Mouse (Mus musculus): Measurements from ENCODE around the gene Lrcol1.
A peak's percentile ranks its signal among the peaks of the same experiment; 100 is the strongest.

The Lrcol1 gene

DNA sequence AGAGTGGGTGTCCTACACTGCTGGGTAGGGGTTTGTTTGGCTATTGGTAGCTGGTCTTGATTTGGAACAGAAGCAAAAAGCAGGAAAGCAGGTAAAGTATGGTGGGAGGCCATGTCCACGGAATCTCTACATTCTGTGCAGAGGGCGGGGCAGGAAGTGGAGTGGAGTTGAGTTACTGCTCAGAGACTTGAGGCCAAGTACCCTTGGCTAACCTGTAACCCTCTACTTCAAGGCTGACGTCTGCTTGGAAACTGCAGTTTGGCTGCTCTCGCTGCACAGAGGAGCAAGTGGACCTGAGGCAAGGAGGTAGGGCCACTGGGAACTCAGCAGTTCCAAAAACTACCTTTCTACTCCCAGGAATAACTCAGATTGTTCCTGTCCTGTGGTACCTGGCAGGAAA is at the start of gene Lrcol1:
Gene Lrcol1, plus strand, starts transcription at position 207 of the 400 bp plus-strand sequence.
- no peak for DNase-seq (ENCODE audit: low read depth)

DNA sequence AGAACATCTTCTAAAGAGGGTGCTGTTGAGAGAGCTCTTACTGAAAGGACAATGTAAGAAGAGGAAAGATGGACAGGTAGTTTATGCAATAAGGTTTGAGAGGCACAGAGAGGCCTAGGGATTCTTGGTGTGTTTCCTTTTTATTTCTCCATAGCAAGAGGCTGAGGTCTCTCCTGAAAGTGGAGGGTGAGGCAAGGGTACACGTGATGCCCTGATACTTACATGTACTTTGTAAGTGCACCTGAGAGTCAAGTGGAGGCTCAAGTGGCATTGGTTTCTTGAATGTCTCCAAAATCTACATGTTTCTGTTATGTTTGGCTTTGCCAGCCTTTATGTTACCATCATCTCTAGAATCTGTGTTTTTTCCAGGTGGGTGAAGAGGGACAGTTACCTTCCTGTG is 47.9 kb upstream of the Lrcol1 start:
- DNase-seq (ENCODE audit: low read depth) = no peak

DNA sequence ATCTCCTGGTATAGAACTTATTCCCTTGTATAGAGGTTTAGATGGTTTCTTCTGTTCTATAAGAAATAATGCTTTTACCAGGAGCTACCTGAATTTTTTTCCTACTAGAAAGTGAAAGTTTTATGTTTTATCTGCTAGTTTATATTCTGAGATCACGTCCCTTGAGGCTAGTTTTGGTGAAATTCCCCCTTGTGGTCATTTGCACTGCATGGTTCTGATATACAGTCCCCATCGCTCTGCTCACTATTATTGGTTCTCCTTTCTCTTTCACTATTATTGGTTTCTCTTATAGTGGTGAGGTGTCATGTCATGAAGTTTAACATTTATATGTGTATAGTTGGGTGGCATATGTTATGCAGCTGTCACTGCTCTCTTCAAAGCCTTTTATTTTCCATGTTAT is 43.9 kb upstream of the Lrcol1 start:
- no peak for DNase-seq (ENCODE audit: low read depth)

DNA sequence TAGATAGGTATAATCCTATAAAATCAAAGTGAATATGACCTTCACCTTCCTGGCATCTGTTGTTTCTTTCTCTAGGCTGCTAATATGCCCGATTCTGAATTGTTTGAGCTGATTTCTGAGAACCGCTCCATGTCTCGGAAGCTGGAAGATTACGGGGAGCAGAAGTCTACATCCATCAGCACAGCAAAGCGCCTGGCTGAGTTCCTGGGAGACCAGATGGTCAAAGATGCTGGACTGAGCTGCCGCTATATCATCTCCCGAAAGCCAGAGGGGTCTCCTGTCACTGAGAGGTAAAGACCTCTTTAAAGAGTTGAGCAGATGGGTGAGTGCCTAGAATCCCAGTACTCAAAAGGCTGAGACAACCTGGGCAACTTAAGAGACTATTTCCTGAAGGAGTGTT is 35.7 kb upstream of the Lrcol1 start:
- no peak for DNase-seq (ENCODE audit: low read depth)

DNA sequence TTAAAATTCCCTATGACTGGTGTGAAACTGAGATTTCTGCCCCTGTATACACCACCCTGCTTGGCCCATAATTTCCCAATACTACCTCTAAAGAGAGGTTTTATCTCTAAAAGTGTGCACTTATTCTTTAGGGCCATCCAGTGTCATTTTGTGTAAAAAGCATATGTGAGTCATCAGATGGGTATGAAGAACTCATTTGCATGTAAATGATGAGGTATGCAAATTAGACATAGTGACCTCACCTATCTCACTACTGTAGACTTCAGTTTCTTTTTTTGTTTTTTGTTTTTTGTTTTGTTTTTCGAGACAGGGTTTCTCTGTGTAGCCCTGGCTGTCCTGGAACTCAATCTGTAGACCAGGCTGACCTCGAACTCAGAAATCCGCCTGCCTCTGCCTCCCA is 31.4 kb upstream of the Lrcol1 start:
- no peak for DNase-seq (ENCODE audit: low read depth)

DNA sequence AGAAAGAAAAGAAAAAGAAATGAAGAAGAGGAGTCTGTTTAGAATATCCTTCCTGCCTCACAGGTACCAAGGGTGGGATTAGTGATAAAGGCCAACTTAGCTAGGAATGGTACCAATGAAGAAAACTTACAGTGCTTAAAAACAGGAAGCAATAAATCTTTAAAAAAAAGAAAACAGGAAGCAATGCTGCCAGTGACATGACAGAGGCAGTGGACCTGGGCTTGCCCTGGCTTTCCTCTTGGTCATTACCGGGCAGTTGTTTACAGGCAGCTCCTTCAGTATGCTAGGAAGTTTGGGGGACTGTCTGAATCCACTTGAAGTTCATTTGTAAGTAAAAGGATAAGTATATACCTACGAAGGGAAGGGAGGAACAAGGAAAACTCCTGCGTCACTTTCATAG is 14.0 kb upstream of the Lrcol1 start:
- no peak for DNase-seq (ENCODE audit: low read depth)

DNA sequence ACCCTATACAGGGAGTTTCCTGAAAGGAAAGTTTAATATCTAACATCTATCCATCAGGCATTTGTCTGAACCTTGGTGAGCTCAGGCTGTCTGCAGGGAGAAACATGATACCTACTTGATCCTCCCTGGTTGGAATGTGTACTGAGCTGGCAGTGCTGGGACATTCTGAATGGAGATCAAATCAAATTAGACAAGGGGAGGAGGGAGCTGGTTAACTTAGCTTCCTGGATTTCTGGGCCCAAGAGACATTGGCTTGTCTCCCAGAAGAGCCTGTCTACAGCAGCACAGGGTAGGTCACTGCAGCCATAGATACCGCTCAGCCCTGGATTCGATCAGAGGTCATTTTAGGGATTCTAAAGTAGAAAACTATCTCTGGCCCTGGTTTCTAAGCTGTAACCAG is 5.7 kb upstream of the Lrcol1 start:
- DNase-seq (ENCODE audit: low read depth) = no peak

DNA sequence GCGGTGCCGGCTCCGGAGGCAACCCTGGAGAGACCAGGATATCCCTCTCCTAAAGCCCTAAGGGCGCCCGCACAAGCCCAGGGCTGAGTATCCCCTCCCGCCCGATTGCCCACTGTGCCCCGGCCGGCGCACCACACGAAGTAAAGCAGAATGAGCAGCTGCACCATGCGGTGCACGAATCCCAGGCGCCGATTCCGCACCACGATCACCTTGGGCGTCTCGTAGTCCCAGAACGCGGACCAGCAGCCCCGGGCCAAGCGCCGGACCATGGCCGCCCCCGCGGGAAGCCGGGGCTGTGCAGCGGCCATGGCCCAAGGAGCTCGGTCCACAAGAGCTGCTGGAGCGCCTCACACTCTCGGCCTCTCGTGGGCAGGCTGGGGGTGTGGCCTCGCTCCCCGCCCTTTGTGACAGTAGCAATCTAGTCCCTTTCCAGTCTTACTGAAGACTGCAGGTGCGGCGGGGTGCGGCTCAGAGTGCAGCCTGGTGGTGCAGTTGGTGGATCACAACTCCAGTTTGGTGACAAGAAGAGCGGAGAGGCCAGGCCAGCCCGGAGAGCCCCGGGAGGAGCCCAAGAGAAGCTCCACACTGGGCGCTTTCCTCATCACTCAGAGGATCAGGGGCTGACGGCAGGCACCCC is 1.8 kb upstream of the Lrcol1 start, which contains the start of gene P2rx2:
Gene P2rx2, minus strand, starts transcription at position 565 of the 637 bp plus-strand sequence.
- no peak for DNase-seq (ENCODE audit: low read depth)

DNA sequence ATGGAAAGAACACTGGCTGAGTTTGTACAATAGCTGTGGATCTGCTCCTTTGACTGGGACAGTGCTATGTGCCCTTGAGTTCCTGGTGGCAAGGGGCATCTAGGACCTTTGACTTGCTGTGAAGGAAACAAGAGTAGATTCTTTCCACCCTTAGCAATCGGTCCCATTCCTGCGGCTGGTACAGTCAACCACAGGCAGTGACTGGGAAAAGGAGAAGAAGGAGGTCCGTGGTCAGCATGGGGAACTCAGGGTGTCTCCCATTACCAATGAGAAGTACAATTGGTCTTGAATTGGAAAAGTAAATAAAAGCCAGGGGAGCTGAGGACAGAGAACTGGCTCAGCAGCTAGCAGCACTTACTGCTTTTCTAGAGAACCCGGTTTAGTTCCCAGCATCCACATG is 1.0 kb downstream of the Lrcol1 start:
- no peak for DNase-seq (ENCODE audit: low read depth)

DNA sequence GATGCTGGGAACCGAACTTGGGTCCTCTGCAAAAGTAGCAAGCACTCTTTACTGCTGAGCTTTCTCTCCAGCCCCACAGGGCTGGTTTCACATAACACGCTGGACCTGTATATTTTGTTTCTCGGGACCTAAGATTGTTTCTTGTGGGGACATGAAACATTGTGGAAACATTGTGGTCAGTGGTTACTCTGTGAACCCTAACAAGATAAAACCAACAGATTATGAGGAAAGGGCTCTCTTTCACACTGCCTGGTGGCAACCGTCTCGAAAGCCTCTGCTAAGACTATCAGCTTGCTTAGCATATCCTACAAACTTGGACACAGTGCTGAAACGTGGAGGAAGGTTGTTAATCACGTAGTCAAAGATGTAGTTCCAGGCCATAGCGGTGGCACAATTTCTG is 2.5 kb downstream of the Lrcol1 start:
- DNase-seq (ENCODE audit: low read depth) = no peak

DNA sequence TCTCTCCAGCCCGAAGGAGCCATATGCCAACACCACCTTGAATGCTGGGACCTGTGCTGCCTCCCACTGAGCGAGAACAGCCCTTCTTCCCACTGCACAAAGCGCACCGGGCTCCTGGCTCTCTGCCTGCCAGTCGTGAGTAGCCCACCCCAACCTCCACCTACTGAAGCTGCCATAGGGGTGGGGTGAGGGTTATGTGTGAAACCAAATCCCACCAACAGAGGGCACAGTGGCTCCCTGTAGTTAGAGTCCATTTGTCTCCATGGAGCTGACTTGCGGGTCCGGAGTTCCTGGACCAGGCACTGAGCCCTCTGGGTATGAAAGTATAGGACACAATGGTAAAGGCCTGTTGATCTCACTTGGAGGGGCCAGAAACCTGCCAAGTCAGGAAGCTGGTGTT is 10.2 kb downstream of the Lrcol1 start:
- DNase-seq (ENCODE audit: low read depth) = no peak

DNA sequence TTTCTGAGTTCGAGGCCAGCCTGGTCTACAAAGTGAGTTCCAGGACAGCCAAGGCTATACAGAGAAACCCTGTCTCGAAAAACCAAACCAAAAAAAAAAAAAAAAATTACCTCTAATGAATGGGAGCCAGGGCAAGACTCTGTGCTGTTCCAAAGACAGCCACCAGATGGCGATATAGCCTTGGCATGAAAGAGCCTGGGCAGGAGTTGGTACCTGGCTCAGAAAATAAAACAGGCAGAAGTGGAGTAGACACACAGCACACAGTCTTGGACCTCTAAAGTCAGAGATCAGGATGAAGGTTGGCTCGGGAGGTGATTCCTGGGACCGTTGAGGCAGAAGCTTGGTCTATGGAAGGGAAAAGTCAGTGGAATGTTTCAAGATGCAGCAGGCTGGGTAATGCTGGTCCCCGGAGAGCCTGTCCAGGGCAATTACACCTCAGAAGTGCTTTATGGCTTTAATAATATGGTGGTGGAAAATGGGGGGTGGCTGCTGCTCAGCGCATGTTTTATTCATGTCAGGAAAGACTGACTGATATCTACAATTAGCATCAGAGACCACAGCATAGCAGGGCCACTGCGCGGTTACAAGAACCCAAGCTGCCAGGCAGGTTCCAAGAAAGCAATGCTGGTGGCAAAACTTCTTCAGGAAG is 13.1 kb downstream of the Lrcol1 start:
- peak; percentile 58 for DNase-seq (ENCODE audit: low read depth)

DNA sequence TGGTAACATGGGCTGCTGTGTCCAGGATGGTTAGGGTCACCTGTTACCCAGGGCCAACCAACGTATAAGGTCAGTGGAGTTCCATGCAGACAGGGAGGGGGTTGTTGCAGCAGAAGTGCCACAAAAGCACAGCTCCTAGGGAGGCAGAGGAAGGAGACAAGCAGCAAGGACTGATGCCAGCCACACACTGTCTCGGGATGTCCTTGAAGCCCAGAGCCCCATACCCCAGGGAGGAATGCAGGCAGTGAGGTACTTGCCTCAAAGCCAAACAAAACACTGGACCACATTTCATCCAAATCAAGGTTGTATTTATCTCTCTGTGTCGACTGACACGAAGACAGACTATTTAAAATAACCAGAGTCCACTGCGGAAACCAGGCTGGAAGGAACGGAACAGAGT is 16.9 kb downstream of the Lrcol1 start:
- DNase-seq (ENCODE audit: low read depth) = no peak

DNA sequence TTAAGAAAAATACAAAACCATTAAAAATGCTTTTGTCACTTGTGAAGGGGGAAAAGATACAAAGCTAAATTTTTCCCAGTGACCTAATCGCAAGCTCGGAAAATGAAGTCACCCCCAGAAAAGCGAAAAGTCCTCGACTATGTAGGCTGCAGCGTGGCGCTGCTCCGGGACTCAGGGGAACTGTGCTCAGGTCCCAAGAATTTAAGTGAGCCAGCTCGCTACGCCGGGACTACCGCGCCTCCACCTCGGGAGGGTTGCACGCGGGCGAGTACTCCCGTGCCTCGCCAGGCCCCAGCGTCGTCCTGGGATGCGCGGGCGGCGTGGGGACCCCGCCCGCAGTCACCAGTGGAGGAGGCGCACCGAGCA is 18.3 kb downstream of the Lrcol1 start:
- no peak for DNase-seq (ENCODE audit: low read depth)

DNA sequence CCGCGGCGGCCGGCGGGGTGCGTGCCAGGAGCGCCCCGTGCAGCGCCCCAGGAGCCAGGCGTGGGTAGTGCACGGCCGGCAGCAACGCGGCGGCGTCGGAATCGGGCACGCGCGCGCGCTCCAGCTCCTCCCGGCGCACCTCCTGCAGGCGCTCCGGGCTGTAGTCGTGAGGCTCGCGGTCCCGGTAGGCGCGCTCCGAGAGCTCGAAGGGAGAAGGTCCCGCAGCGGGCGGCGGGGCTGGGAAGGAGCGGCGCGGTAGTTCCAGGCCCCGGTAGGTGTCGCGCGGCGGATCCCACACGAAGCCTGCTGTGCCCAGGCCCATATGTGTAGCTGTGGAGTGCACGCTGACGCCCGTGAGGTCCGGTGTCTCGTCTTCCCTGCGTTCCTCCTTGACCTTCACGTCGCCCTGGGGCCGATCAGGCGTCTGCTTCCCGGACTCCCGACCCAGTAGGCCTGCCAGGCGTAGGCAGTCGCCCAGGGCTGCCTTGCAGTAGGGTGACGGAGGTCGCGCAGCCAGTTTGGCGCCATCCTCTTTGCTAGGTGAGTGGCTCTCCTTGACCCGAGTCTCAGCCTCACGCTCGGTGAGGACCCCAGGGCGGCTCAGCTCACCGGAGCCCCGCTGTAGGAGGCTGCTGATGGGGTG is 18.8 kb downstream of the Lrcol1 start:
- DNase-seq (ENCODE audit: low read depth) = no peak

DNA sequence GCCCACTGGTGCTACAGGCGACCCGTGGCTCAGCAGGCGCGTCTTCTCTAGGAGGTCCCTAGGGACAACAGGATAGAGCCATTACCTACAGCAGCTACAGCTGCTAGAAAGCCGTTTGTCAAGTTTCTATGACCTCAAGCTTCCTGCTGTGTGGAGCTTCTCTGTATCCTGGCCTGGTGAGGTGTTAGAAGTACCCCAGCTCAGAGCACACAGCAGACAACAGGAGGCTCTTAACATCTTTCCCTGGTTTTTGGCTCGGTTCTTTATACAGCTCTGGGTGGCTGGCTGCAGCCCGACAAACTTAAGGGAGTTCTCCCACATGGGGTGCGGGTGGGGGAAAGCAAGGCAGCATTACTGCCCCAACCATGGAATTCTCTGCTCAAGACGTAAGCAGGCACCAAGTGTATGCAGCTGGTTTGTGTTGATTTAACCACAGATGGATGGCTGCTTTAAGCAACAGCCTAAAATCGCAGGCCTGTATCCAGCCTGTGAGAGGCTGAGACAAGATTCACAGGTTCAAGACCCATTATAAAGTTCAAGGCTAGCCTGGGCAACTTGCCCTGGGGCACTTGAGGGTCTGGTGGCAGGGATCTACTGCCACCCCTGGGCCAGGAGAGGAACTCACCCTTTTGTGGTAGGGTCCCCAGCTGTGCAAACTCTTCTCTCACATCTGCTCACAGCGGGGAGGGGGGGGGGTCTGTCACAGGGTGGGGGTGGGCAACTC is 19.5 kb downstream of the Lrcol1 start:
- DNase-seq (ENCODE audit: low read depth) = no peak

DNA sequence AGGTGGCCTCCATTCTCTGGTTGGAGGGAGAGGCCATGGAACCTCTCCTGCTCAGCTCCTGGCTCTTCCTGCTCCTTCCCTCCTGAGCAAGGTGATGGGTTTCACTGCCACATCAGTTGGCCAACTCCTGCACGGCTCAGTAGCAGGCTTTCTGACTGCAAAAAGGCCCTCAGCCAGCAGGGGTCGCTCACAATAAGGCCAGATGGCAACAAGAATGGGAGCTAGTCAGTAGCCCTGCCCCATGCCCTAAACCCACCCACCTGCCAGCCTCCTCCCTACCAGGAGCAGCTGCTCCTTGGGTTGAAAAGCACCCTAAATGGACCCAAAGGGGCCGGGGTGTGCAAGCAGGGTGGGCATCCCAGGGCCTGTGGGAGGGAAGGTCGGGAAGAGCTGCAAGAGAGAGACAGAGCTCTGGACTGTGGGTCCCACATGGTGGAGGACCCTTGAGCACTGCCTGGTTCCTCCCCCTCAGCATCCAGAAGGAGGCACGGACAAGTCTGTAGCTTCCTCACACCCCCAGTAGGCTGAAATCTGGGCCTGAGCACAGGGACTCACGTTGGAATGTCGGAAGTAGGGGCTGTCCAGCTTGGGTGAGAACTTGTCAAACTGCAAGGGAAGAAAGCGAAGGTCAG is 32.4 kb downstream of the Lrcol1 start:
- no peak for DNase-seq (ENCODE audit: low read depth)

DNA sequence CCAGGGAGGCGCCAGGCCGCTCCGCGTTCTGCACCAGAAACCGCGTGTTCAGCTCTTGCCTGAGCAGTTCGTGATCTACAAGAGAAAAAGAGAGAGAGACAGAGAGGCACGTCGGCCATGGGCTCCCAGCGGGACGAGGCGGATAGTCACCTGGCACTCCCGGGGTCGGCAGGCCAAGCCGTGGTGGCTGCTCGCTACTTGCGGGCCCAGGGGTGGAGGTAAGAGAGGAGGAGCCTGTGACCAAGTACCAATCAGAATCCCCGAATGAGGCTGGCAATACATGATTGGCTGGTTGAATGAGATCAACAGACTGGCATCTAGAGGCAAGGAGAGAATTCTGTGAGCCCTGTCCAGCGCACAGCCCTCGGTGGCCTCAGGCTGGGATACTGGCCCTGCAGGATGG is 33.7 kb downstream of the Lrcol1 start:
- no peak for DNase-seq (ENCODE audit: low read depth)

DNA sequence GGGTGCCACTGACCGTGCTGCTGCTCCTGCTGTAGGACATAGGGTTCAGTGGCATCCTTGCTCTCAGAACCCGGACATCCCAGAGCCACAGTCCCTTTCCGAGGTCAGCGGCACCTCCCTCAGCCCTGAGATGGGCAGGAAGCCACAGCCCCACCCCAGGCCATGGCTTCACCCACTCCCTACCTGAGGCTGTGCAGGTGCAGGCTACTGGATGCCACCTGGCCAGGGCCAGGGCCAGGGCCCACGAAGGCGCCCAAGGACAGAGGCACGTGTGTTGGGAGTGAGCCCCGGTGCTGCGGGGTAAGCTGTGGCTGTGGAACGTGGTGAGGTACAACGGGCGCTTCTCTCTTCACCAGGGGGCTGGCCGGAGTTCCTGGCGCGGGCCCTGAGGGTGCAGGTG is 34.6 kb downstream of the Lrcol1 start:
- no peak for DNase-seq (ENCODE audit: low read depth)

DNA sequence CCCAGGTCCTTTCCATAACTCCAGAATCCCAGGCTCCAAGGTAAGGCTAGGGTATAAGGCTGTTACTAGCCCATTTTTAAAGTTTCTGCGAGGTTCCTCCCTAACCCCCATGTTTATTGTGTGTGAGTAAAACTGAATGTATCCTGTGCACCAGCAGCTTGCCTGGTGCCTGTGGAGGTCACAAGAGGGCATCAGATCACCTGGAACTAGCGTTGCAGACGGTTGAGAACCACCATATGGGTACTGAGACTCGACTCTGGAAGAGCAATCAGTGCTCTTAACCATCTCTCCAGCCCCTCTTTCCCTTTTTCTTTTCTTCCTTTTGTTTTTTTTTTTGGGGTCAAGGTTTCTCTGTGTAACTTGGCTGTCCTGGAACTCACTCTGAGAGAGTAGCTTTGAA is 35.3 kb downstream of the Lrcol1 start:
- DNase-seq (ENCODE audit: low read depth) = no peak

DNA sequence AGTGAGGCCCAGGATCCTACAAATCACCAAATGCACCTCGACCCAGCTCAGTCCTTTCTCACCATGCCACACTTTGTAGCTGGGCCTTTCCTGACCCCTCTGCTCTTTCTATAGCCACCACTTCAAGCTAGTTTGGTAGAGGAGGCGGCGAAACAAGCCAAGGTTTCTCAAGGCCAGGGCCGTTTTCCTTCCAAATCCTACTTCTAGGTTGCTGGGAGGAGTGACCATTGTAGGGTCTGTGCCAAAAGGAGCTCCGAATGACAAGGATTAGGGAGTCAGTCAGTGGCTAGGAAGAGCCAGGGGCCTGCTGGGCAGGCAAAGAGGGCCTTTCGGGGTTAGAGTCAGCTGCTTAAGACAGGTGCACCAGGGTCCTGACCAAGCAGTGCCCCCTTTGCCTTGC is 40.0 kb downstream of the Lrcol1 start:
- DNase-seq (ENCODE audit: low read depth) = no peak

DNA sequence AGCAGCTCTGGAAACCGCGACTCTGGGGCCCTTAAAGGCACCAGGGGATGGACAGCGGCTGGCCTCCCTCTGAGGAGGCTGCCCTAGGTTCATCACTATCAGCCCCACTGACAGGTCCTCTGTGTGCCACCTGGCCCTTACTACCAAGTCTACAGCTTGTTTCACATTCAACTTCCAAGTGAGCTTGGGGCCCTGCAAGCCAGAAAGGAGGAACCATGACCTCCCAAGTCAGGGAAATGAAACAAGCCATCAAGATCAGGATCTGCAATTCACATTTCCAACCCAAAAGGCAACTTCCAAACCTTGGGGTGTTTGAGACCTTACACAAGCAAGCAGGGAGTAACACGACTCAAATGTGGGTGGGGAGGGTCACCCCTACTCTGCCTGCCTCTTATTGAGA is 40.7 kb downstream of the Lrcol1 start:
- no peak for DNase-seq (ENCODE audit: low read depth)
